Mouse (Mus musculus): ENCODE measurements at regions not wholly inside any gene's neighbourhood (a gene's known extent, or its start where the extent isn't known, plus 50 kb on each side); places are given as distances from the start of the nearest gene placed in this dataset.

GRCm38 (mm10) chr7:40799794-40800193 lies 98.3 kb upstream of the Vstm2b start:
- H3K9ac ChIP-seq, result no peak overlapping the region
- 81% methylated on average over 7 of the region's 7 CpGs for WGBS
- H3K36me3 ChIP-seq, result no peaks in the 10 kb centered on the region
- H3K4me3 ChIP-seq, result no peak overlapping the region
- H3K27ac ChIP-seq, result no peak overlapping the region
- H3K27me3 ChIP-seq, result no peaks in the 10 kb centered on the region
- no peak overlapping the region for H3K4me2 ChIP-seq (replicated peaks)
- ATAC-seq (ENCODE audit: low FRiP score, low read depth), result no peak
- no peaks in the 10 kb centered on the region for H3K4me1 ChIP-seq
- no peaks in the 10 kb centered on the region for H3K9me3 ChIP-seq

- Histone ChIP-seq H3K4me1 (no peaks in the 10 kb centered on the region), H3K9me3 (no peaks in the 10 kb centered on the region), H3K27ac (no peak overlapping the region), H3K4me3 (no peak overlapping the region), H3K36me3 (no peaks in the 10 kb centered on the region), H3K27me3 (no peaks in the 10 kb centered on the region), H3K9ac (no peak overlapping the region), H3K4me2 (replicated peaks) (no peak overlapping the region)
- WGBS, result 55% methylated on average over 2 of the region's 2 CpGs
- no peak for ATAC-seq (ENCODE audit: low FRiP score, low read depth)
These were observed 96.8 kb upstream of the Vstm2b start for GRCm38 (mm10) chr7:40801291-40801690.

- Histone ChIP-seq H3K4me1 (no peaks in the 10 kb centered on the region), H3K36me3 (no peaks in the 10 kb centered on the region), H3K27me3 (no peaks in the 10 kb centered on the region), H3K27ac (no peak overlapping the region), H3K9me3 (no peaks in the 10 kb centered on the region), H3K4me3 (no peak overlapping the region), H3K4me2 (replicated peaks) (no peak overlapping the region), H3K9ac (no peak overlapping the region)
- 13% methylated on average over 2 of the region's 2 CpGs for WGBS
- no peak for ATAC-seq (ENCODE audit: low FRiP score, low read depth)
These were observed 92.9 kb upstream of the Vstm2b start for GRCm38 (mm10) chr7:40805211-40805610.

GRCm38 (mm10) chr7:40805866-40806265 lies 92.3 kb upstream of the Vstm2b start:
- no peaks in the 10 kb centered on the region for H3K36me3 ChIP-seq
- H3K9ac ChIP-seq, result no peak overlapping the region
- no peaks in the 10 kb centered on the region for H3K4me1 ChIP-seq
- no peak overlapping the region for H3K4me2 ChIP-seq (replicated peaks)
- H3K4me3 ChIP-seq, result no peak overlapping the region
- H3K27ac ChIP-seq, result no peak overlapping the region
- H3K9me3 ChIP-seq, result no peaks in the 10 kb centered on the region
- 60% methylated on average over 4 of the region's 4 CpGs for WGBS
- no peak for ATAC-seq (ENCODE audit: low FRiP score, low read depth)
- H3K27me3 ChIP-seq, result no peaks in the 10 kb centered on the region

- Histone ChIP-seq H3K4me1 (no peaks in the 10 kb centered on the region), H3K4me3 (no peak overlapping the region), H3K4me2 (replicated peaks) (no peak overlapping the region), H3K36me3 (no peaks in the 10 kb centered on the region), H3K27ac (no peak overlapping the region), H3K9ac (no peak overlapping the region), H3K27me3 (no peaks in the 10 kb centered on the region), H3K9me3 (no peaks in the 10 kb centered on the region)
- WGBS, result 90% methylated on average over 4 of the region's 4 CpGs
- ATAC-seq (ENCODE audit: low FRiP score, low read depth), result no peak
These were observed 85.2 kb upstream of the Vstm2b start for GRCm38 (mm10) chr7:40812952-40813351.

GRCm38 (mm10) chr7:40825141-40825742 lies 72.9 kb upstream of the Vstm2b start:
- Histone ChIP-seq H3K4me3 (no peak overlapping the region), H3K4me1 (no peaks in the 10 kb centered on the region), H3K9me3 (no peaks in the 10 kb centered on the region), H3K27ac (no peak overlapping the region), H3K36me3 (no peaks in the 10 kb centered on the region), H3K4me2 (replicated peaks) (no peak overlapping the region), H3K27me3 (no peaks in the 10 kb centered on the region), H3K9ac (no peak overlapping the region)
- WGBS, result 81% methylated on average over 7 of the region's 7 CpGs
- no peak for ATAC-seq (ENCODE audit: low FRiP score, low read depth)

GRCm38 (mm10) chr7:40829526-40829925 lies 68.6 kb upstream of the Vstm2b start:
- no peak overlapping the region for H3K9ac ChIP-seq
- WGBS, result 72% methylated on average over 5 of the region's 5 CpGs
- H3K27ac ChIP-seq, result no peak overlapping the region
- H3K27me3 ChIP-seq, result no peaks in the 10 kb centered on the region
- H3K4me3 ChIP-seq, result no peak overlapping the region
- no peak overlapping the region for H3K4me2 ChIP-seq (replicated peaks)
- no peak for ATAC-seq (ENCODE audit: low FRiP score, low read depth)
- H3K9me3 ChIP-seq, result no peaks in the 10 kb centered on the region
- H3K4me1 ChIP-seq, result no peaks in the 10 kb centered on the region
- H3K36me3 ChIP-seq, result no peaks in the 10 kb centered on the region

- Histone ChIP-seq H3K9me3 (no peaks in the 10 kb centered on the region), H3K36me3 (no peaks in the 10 kb centered on the region), H3K9ac (no peak overlapping the region), H3K4me1 (no peaks in the 10 kb centered on the region), H3K27ac (no peak overlapping the region), H3K4me3 (no peak overlapping the region), H3K4me2 (replicated peaks) (no peak overlapping the region), H3K27me3 (no peaks in the 10 kb centered on the region)
- 80% methylated on average over 4 of the region's 4 CpGs for WGBS
- no peak for ATAC-seq (ENCODE audit: low FRiP score, low read depth)
These were observed 66.5 kb upstream of the Vstm2b start for GRCm38 (mm10) chr7:40831583-40831982.

- no peak overlapping the region for H3K27ac ChIP-seq
- H3K4me3 ChIP-seq, result no peak overlapping the region
- no peak overlapping the region for H3K9ac ChIP-seq
- H3K4me1 ChIP-seq, result no peaks in the 10 kb centered on the region
- H3K9me3 ChIP-seq, result peaks cover 2% of the 10 kb centered on the region; the same call in 1 of the 2 replicates
- no peak overlapping the region for H3K4me2 ChIP-seq (replicated peaks)
- no peaks in the 10 kb centered on the region for H3K27me3 ChIP-seq
- ATAC-seq (ENCODE audit: low FRiP score, low read depth), result no peak
- 83% methylated on average over 8 of the region's 8 CpGs for WGBS
- H3K36me3 ChIP-seq, result no peaks in the 10 kb centered on the region
These were observed 55.7 kb upstream of the Vstm2b start for GRCm38 (mm10) chr7:40842344-40842992.

- ATAC-seq (ENCODE audit: low FRiP score, low read depth), result no peak
- H3K27me3 ChIP-seq, result no peaks in the 10 kb centered on the region
- no peaks in the 10 kb centered on the region for H3K4me1 ChIP-seq
- H3K4me2 ChIP-seq (replicated peaks), result no peak overlapping the region
- WGBS, result 75% methylated on average over 6 of the region's 6 CpGs
- no peaks in the 10 kb centered on the region for H3K36me3 ChIP-seq
- H3K4me3 ChIP-seq, result no peak overlapping the region
- no peak overlapping the region for H3K9ac ChIP-seq
- no peak overlapping the region for H3K27ac ChIP-seq
- H3K9me3 ChIP-seq, result peaks cover 2% of the 10 kb centered on the region; the same call in 1 of the 2 replicates
These were observed 51.6 kb upstream of the Vstm2b start for GRCm38 (mm10) chr7:40846512-40846911.

All from limb, embryonic 13.5 days (tissue).